Mouse (Mus musculus) lung, embryonic 14.5 days (tissue): ENCODE data around the gene BC107364. TPM values are rescaled to one million over a fixed set of nuclear protein-coding genes. Genes with fewer than 3 reads are reported as not detected.
A peak's percentile ranks its signal among the peaks of the same experiment; 100 is the strongest.
"Not testable (repeated sequence)": the region's sequence is repeated elsewhere in the genome, so short reads cannot be mapped to it uniquely, and the experiment has no call there.

ENCODE experiments used
- ATAC-seq: fragments of 200-750 bp; cut with Nextera tagmentation; 2 replicates; pipeline ENCODE4 v1.8.0; 2017; ENCODE audit warnings: mild to moderate bottlenecking, moderate TSS enrichment, moderate library complexity; ENCODE audit not compliant: insufficient read depth
- DNase-seq: peaks from one replicate; pipeline ENCODE4 v3.0.0-alpha.2; 2015
- H3K27ac ChIP-seq: fragments of 300-500 bp; sonication (generic); 2 replicates; pipeline ENCODE4 v1.5.1; 2014; ENCODE audit warnings: low read depth, mild to moderate bottlenecking, moderate library complexity
- H3K27me3 ChIP-seq: fragments of 300-500 bp; sonication (generic); 2 replicates; pipeline ENCODE4 v1.6.1; 2014; ENCODE audit warnings: low read length, control low read depth; ENCODE audit not compliant: insufficient read depth
- H3K36me3 ChIP-seq: fragments of 300-500 bp; sonication (generic); 2 replicates; pipeline ENCODE4 v1.6.1; 2014; ENCODE audit warnings: control low read depth; ENCODE audit not compliant: insufficient read depth
- H3K4me1 ChIP-seq: fragments of 300-500 bp; sonication (generic); 2 replicates; pipeline ENCODE4 v1.6.1; 2014; ENCODE audit warnings: antibody characterized with exemption, control low read depth; ENCODE audit not compliant: insufficient read depth
- H3K4me2 ChIP-seq: fragments of 300-500 bp; sonication (generic); 2 replicates; pipeline ENCODE4 v1.6.1; 2014; ENCODE audit warnings: mild to moderate bottlenecking
- H3K4me3 ChIP-seq: fragments of 300-500 bp; sonication (generic); 2 replicates; pipeline ENCODE4 v1.5.1; 2014; ENCODE audit warnings: low read depth, low read length
- H3K9ac ChIP-seq: fragments of 300-500 bp; sonication (generic); 2 replicates; pipeline ENCODE4 v1.6.1; 2014
- H3K9me3 ChIP-seq: fragments of 300-500 bp; sonication (generic); 2 replicates; pipeline ENCODE4 v1.6.1; 2016; ENCODE audit warnings: low read depth, low read length, control low read depth
- CTCF ChIP-seq: IDR thresholded peaks from 2 replicates; pipeline ENCODE4 v1.5.1; 2016; ENCODE audit warnings: antibody characterized with exemption, low read depth
- WGBS: fragments of 180-500 bp; shearing (Covaris S2); extraction: QIAGEN DNeasy Blood & Tissue Kit; methylation state at CpG from one replicate; pipeline ENCODE4 v1.1.7; 2014; 5-methylcytosine and 5-hydroxymethylcytosine counted together
- polyA plus RNA-seq: library from polyadenylated mRNA; unstranded; fragments of >200 nt; fragmentation: Nextera tagmentation; extraction: Ambion mirVana; gene quantifications from 2 replicates; pipeline ENCODE4 v1.2.1, GENCODE M21; 2014

The BC107364 gene
- polyA plus RNA-seq, 1 experiment from 2014 or later = not detected

- 0 out of 2 replicates have a peak, but pooled peaks cover 4% of the 10 kb centered on the region for H3K27me3 ChIP-seq
- H3K9ac ChIP-seq = no peak overlapping the region
- H3K36me3 ChIP-seq = no peaks in the 10 kb centered on the region
- WGBS = 78% methylated on average over 13 of the region's 13 CpGs
- H3K9me3 ChIP-seq = no peaks in the 10 kb centered on the region
- H3K4me1 ChIP-seq = no peaks in the 10 kb centered on the region
- no peak overlapping the region for H3K4me3 ChIP-seq
- H3K27ac ChIP-seq = 0 out of 2 replicates have a peak overlapping the region, but pooled peaks have one; percentile 1
- DNase-seq (no peak), ATAC-seq (no peak; the same call in 1 of the 2 replicates)
- no peak overlapping the region for H3K4me2 ChIP-seq
- TF ChIP-seq CTCF = no peak
Observed at GRCm38 (mm10) chr3:96428941-96429818, 22.9 kb downstream of the BC107364 start.

DNA sequence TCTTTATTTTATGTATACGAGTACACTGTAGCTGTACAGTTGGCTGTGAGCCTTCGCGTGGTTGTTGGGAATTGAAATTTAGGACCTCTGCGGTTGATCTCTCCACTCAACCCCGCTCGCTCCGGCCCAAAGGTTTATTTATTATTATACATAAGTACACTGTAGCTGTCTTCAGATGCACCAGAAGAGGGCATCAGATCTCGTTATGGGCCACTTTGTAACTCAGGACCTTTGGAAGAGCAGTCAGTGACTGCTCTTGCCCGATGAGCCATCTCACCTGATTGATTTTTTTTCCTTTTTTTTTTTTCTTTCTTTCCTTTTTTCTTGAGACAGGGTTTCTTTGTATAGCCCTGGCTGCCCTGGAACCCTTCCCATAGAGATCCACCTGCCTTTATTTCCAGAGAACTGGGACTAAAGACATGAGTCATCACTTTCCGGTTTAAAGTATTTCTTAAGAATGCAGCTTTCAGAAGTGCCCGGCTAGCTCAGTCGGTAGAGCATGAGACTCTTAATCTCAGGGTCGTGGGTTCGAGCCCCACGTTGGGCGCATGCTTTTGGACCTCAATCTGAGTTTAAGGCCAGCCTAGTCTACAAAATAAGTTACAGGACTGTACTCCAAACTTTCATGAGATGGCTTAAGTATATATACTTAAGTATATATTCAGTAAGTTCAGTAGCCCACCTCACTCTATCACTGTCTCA lies 24.2 kb downstream of the BC107364 start:
- Histone ChIP-seq H3K4me2 (peak overlapping the region; percentile 55), H3K4me1 (no peaks in the 10 kb centered on the region), H3K27me3 (0 out of 2 replicates have a peak, but pooled peaks cover 2% of the 10 kb centered on the region), H3K9me3 (no peaks in the 10 kb centered on the region), H3K27ac (no peak overlapping the region), H3K9ac (no peak overlapping the region), H3K36me3 (no peaks in the 10 kb centered on the region), H3K4me3 (peak overlapping the region; percentile 3; the same call in 1 of the 2 replicates)
- TF ChIP-seq CTCF = peak; percentile 11; the same call in 1 of the 2 replicates
- DNase-seq = peak; percentile 80
- WGBS = 9% methylated on average over 16 of the region's 16 CpGs
- peak; percentile 78 for ATAC-seq

DNA sequence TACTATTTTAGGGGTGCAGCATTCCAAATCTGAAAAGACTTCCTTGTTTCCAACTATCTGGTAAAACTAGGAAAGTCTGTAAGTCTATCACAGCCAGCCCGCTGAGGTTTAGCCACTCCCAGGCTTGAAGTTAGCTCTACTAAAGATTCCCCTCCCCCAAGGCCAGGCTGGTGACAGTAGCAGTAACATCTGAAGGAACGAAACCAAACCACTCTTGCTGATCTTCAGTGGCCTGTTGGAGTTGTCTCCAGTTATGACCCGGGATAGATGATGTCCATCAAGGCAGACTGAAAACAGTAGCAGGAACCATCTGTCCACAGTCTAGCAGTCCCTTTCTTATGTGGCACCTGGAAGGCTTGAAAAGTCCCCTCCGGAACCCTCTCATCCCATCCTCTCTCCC lies 24.8 kb downstream of the BC107364 start:
- Histone ChIP-seq H3K9me3 (no peaks in the 10 kb centered on the region), H3K4me3 (peak overlapping the region; percentile 3; the same call in 1 of the 2 replicates), H3K9ac (no peak overlapping the region), H3K4me2 (peak overlapping the region; percentile 55), H3K4me1 (no peaks in the 10 kb centered on the region), H3K36me3 (no peaks in the 10 kb centered on the region), H3K27me3 (0 out of 2 replicates have a peak, but pooled peaks cover 4% of the 10 kb centered on the region), H3K27ac (no peak overlapping the region)
- ATAC-seq (peak; percentile 32; the same call in 1 of the 2 replicates), DNase-seq (peak; percentile 38)
- WGBS = 15% methylated on average over 4 of the region's 4 CpGs
- no peak for TF ChIP-seq CTCF

DNA sequence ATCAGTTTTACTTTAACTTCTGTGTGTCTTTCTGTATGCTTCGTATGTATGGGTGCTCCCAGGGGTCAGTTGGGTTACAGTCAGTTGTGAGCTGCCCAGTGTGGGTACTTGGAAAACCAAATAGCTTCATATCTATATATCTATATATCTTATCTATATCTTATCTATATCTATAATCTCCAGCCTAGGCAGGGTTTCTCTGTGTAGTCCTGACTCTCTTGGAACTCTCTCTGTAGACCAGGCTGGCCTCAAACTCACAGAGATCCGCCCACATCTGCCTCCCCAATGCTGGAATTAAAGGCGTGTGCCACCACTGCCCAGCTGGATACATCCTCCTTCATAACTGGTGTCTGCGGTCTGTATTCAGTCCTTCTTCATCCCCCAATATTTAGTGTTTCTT lies 25.8 kb downstream of the BC107364 start:
- DNase-seq (no peak), ATAC-seq (no peak)
- Histone ChIP-seq H3K36me3 (no peaks in the 10 kb centered on the region), H3K9ac (no peak overlapping the region), H3K4me2 (no peak overlapping the region), H3K27me3 (0 out of 2 replicates have a peak, but pooled peaks cover 4% of the 10 kb centered on the region), H3K4me3 (no peak overlapping the region), H3K4me1 (no peaks in the 10 kb centered on the region), H3K27ac (no peak overlapping the region), H3K9me3 (no peaks in the 10 kb centered on the region)
- 73% methylated on average over 4 of the region's 4 CpGs for WGBS
- TF ChIP-seq CTCF = no peak

DNA sequence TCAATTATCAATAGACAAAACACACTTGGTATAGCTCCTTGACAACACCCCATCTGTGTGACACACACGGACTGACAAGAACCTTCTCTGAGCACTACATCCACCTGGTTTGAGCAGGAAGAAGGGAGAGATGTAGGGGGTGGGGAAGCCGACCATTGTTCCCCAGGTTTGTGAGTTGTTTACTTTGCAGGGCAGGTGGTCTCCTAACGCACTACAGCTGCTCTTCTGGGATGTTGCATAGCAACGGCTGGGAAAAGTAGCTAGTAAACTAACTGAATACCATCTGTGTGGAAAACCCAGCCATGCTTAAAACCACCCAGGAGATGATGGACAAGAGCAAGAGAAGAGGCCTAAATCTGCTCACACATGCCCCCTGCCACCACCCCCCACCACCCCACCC lies 27.7 kb downstream of the BC107364 start:
- not testable (repeated sequence) for DNase-seq, H3K27me3 ChIP-seq, ATAC-seq, H3K4me3 ChIP-seq, H3K9me3 ChIP-seq, H3K9ac ChIP-seq, H3K36me3 ChIP-seq, H3K27ac ChIP-seq, H3K4me2 ChIP-seq, H3K4me1 ChIP-seq
- 9% methylated on average over 4 of the region's 4 CpGs for WGBS

DNA sequence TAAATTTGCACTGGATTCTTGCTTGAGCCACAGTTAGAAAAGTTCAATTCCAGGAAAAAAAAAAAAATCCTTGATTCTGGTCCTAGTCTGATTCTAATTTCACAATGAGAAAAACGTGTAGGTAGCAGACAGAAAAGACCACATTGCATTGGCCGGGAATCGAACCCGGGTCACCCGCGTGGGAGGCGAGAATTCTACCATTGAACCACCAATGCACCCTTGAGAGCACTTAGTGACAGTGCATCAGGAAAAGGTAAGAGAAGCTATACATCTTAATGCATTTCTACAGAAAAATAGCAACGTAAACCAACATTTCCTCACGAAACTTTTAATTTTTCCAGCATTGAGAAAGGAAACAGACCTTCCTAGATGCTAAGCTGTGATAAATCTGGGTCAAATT lies 28.2 kb downstream of the BC107364 start:
- DNase-seq (peak; percentile 52), ATAC-seq (no peak)
- no peaks in the 10 kb centered on the region for H3K9me3 ChIP-seq
- H3K4me3 ChIP-seq = no peak overlapping the region
- WGBS = 15% methylated on average over 9 of the region's 9 CpGs
- no peak overlapping the region for H3K27ac ChIP-seq
- no peaks in the 10 kb centered on the region for H3K4me1 ChIP-seq
- H3K27me3 ChIP-seq = peaks cover 6% of the 10 kb centered on the region; the same call in 1 of the 2 replicates
- no peak for TF ChIP-seq CTCF
- no peak overlapping the region for H3K4me2 ChIP-seq
- H3K36me3 ChIP-seq = no peaks in the 10 kb centered on the region
- no peak overlapping the region for H3K9ac ChIP-seq

DNA sequence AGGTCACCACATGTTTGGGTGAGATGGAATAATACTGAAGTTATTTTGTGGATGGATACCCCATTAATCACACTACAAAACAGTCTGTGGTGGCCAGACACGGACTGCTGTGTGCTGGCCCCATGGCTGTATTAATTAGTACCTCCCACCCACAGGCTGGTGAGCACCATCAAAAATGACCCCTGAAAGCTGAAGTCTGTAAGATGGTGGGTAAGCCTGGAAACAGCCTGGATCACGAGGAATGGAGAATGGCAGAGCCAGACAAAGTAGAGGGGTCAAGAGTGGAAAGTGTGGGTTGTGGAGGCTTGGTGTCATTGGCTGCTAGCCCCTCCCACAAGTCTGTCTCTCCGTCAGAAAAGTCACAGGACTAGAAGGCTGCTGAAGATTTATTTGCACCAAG lies 31.3 kb downstream of the BC107364 start:
- TF ChIP-seq CTCF = no peak
- H3K27ac ChIP-seq = no peak overlapping the region
- DNase-seq (no peak), ATAC-seq (no peak)
- no peaks in the 10 kb centered on the region for H3K4me1 ChIP-seq
- no peaks in the 10 kb centered on the region for H3K9me3 ChIP-seq
- no peak overlapping the region for H3K4me2 ChIP-seq
- H3K4me3 ChIP-seq = no peak overlapping the region
- H3K9ac ChIP-seq = no peak overlapping the region
- H3K36me3 ChIP-seq = no peaks in the 10 kb centered on the region
- H3K27me3 ChIP-seq = peaks cover 6% of the 10 kb centered on the region; the same call in 1 of the 2 replicates
- WGBS = 38% methylated on average over 3 of the region's 3 CpGs

DNA sequence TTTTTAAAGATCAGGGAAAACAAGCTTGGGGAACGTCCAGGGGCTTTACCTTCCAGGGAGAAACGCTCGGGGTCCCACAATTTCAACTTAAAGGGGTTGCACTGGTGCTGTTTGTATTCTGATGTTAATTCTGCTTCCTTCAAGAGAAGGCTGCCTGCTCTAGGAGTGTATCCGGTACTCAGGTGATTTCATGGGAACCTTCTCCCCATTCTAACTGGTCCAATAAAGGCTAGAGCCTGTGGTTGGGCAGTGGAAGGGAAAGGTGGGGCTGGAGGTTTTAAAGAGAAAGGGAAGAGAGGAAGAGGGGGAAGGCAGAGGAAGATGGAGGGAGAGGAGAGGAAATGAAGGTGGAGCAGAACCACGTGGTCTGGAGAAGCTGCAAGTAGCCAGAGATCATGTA lies 33.2 kb downstream of the BC107364 start:
- WGBS = 70% methylated on average over 5 of the region's 5 CpGs
- not testable (repeated sequence) for H3K27ac ChIP-seq, ATAC-seq, H3K9me3 ChIP-seq, H3K4me3 ChIP-seq, H3K4me1 ChIP-seq, H3K4me2 ChIP-seq, H3K27me3 ChIP-seq, H3K36me3 ChIP-seq, DNase-seq, H3K9ac ChIP-seq
